Mouse (Mus musculus) CH12F3 (cell line): ENCODE data around the gene Nkx2-3.

Experiments used
- in situ Hi-C: fragments of 300-500 bp; cut with MboI; formaldehyde crosslinking; loops from 2 replicates; pipeline ENCODE4 v1.14.3; 2020; ENCODE audit warnings: low sequenced_read_pairs

Nkx2-3 gene

DNA sequence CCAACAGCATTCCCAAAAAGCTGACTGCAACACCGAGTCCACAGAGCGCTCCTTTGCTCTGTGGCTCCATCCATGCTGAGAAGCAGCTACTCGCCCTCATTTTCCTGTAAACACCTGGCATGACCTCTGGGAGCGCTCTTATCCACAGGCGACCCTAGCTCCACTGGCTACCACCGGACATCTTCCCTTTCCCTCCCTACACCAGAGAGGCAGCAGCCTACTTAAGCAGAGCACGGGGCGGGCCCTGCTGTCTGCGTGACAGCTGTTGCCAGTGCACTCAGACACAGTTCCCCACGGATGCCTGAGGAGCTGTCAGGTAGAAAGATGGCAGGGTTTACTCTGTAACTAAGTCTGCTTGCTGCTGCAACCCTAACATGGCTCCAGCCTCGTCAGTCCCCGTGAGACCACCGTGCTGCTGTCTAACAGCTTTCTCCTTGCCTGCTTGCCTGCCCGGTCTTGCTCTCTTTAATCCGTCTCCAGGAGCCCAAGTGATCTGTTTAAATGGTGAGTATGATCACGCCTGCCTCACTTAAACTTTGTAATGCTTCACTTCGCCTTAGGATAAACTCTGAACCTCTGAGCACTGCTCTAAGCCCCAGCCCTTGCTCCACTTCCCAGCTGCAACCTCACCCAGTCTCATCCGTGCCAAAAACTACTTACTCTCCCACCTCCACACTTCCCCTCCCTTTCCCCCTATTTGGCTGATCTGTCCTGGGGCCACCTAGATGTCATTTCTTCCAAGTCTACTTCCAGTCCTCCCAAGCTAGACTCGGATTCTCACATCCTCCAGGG, 50.2 kb downstream of the Nkx2-3 start:
- in situ Hi-C loops, result no loop called here

DNA sequence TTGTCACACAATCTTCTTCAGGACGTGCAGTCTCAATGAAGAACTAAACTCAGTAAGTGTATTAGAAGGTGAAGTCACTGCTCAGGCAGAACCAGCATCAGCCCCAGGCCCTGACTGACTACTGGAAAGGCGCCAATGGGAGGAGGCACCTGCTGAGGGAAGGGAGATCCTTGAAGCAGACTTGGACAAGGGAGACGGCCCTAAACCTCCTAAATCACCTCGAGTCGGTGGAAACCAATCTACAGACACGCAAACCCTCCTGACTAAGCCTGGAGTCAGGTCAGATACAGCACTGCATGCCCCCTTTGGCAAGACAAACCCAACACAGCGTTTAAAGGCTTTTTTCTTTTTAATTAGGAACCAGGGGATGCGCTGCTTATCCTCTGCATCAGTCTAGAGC, 51.3 kb downstream of the Nkx2-3 start:
- in situ Hi-C loops, result no loop called here
